ENCODE assay signal across 17 mouse cellular contexts in genomic region chr17:88974538-88974937, GRCm38 (mm10).
"Had no signal": no experiment of that assay in that cellular context is flagged by ENCODE, and none has a peak within 500 bp of the region (broad histone marks: within the 10 kb centered on the region; RNA-seq: fewer than 3 reads in every experiment).

No protein-coding gene starts in this region.

- ATAC-seq: liver, embryonic 12.5 days; liver, postnatal 0 days; lung, postnatal 0 days; midbrain, embryonic 13.5 days; midbrain, embryonic 15.5 days; midbrain, embryonic 16.5 days had no signal

- DNase-seq: left cerebral cortex, postnatal 4 days; liver; liver, embryonic 13.5 days; liver, postnatal 0 days; lung, adult 18-20 months; lung, adult 2 months; lung, embryonic 14.5 days; lung, postnatal 10 days; lung, postnatal 14 days; lung, postnatal 36 days; lung, postnatal 4 days; midbrain, embryonic 14.5 days had no signal
